In genomic region chr15:83215322-83216216, GRCm38 (mm10) we compare ENCODE assay signal across 8 mouse cellular contexts. TPM values are rescaled to one million over a fixed set of nuclear protein-coding genes. Genes with fewer than 3 reads are reported as not detected.
DNase-seq lines count a peak whose midpoint lies in the region; ATAC-seq and TF ChIP-seq lines count a peak whose summit lies in the region.

No protein-coding gene starts in this region.

- peaks cover 12% of the 10 kb centered on the region for H3K9me3 ChIP-seq in CH12.LX (replicated peaks; ENCODE audit: low read length)
- 0 out of 2 replicates have a peak, but pooled peaks cover 3% of the 10 kb centered on the region for H3K9me3 ChIP-seq in heart, embryonic 14.5 days (ENCODE audit: control insufficient read depth, low read length)
- no peaks in the 10 kb centered on the region for H3K9me3 ChIP-seq in limb, embryonic 15.5 days

- dilution Hi-C loops in CH12.LX (cut with MboI; ENCODE audit: extremely low pct_ligation_motif_present, extremely low pct_unique_long_range_greater_than_20kb, low sequenced_read_pairs) = no loop called here

- TF ChIP-seq POLR2A in CH12.LX (IDR thresholded peaks at IDR 0.05; ENCODE audit: low read depth, low read length) = no peak

- no peak for TF ChIP-seq RAD21 in CH12.LX (IDR thresholded peaks at IDR 0.05; ENCODE audit: low read depth, low read length)

- H3K4me2 ChIP-seq in CH12.LX (ENCODE audit: insufficient read depth, low read depth, poor library complexity, severe bottlenecking) = peak overlapping the region; percentile 43; the same call in 1 of the 2 replicates
- no peak overlapping the region for H3K4me2 ChIP-seq in heart, embryonic 14.5 days (ENCODE audit: low read length)
- H3K4me2 ChIP-seq in limb, embryonic 15.5 days = no peak overlapping the region

- whole genome bisulfite sequencing in heart, embryonic 14.5 days = 44% methylated on average over 5 of the region's 5 CpGs
- 19% methylated on average over 5 of the region's 5 CpGs for WGBS in limb, embryonic 15.5 days

- peak overlapping the region; percentile 40 for H3K9ac ChIP-seq in CH12.LX (ENCODE audit: insufficient read depth, low read depth)
- H3K9ac ChIP-seq in heart, embryonic 14.5 days (ENCODE audit: low read length) = no peak overlapping the region
- no peak overlapping the region for H3K9ac ChIP-seq in limb, embryonic 15.5 days

- TF ChIP-seq EP300 in CH12.LX (IDR thresholded peaks at IDR 0.05; ENCODE audit: low read length) = peak; percentile 66

- DNase-seq in 3134 (ENCODE audit: extremely low read depth, insufficient read length, low spot score) (peak; percentile 64), CH12.LX (ENCODE audit: extremely low read depth) (peak; percentile 65)
- DNase-seq in spleen, postnatal 10 days (ENCODE audit: low spot score in 2 of 2) = no peak
- DNase-seq in thymus, adult 18-20 months = no peak
- no peak for DNase-seq in cerebellum, adult 11 months
- DNase-seq in layer of hippocampus, adult 9-11 months = no peak

- H3K27me3 ChIP-seq in CH12.LX (replicated peaks) = no peaks in the 10 kb centered on the region
- peaks cover 3% of the 10 kb centered on the region; the same call in 1 of the 2 replicates for H3K27me3 ChIP-seq in heart, embryonic 14.5 days (ENCODE audit: control insufficient read depth, insufficient read depth, low read length)
- no peaks in the 10 kb centered on the region for H3K27me3 ChIP-seq in limb, embryonic 15.5 days

- peak overlapping the region; percentile 15; the same call in 1 of the 2 replicates for H3K27ac ChIP-seq in CH12.LX (ENCODE audit: insufficient read depth, low read depth)
- peak overlapping the region; percentile 45 to 49; a peak in 3 of 4 replicates for H3K27ac ChIP-seq in heart, embryonic 14.5 days (replicated peaks in 1 of 2; ENCODE audit: control insufficient read depth in 1 of 2, insufficient read depth in 1 of 2, low read depth in 2 of 2, low read length in 2 of 2)
- H3K27ac ChIP-seq in limb, embryonic 15.5 days = peak overlapping the region; percentile 93

- no peaks in the 10 kb centered on the region for H3K36me3 ChIP-seq in CH12.LX (replicated peaks in 1 of 2; ENCODE audit: control insufficient read depth in 1 of 2, insufficient read depth in 1 of 2, low read length in 1 of 2)
- H3K36me3 ChIP-seq in heart, embryonic 14.5 days (ENCODE audit: control insufficient read depth, insufficient read depth, low read length) = no peaks in the 10 kb centered on the region
- H3K36me3 ChIP-seq in limb, embryonic 15.5 days = no peaks in the 10 kb centered on the region

- H3K79me2 ChIP-seq in CH12.LX (replicated peaks; ENCODE audit: control insufficient read depth, extremely low read depth, insufficient read depth, poor library complexity, severe bottlenecking) = no peaks in the 10 kb centered on the region

- no peak overlapping the region for H3K4me3 ChIP-seq in CH12.LX (replicated peaks in 1 of 3; ENCODE audit: low read depth in 2 of 3, low read length in 2 of 3, poor library complexity in 1 of 3)
- no peak overlapping the region for H3K4me3 ChIP-seq in heart, embryonic 14.5 days (ENCODE audit: control insufficient read depth in 1 of 2, insufficient read depth in 1 of 2, low read depth in 1 of 2, low read length in 2 of 2)
- no peak overlapping the region for H3K4me3 ChIP-seq in limb, embryonic 15.5 days

- ATAC-seq in heart, embryonic 14.5 days (ENCODE audit: insufficient number of reproducible peaks, insufficient read depth, low FRiP score, low read depth) = no peak
- peak; percentile 86 for ATAC-seq in limb, embryonic 15.5 days (ENCODE audit: insufficient number of reproducible peaks, low FRiP score, low TSS enrichment, low read depth)

- TF ChIP-seq CTCF in CH12.LX (conservative IDR thresholded peaks at IDR 0.05 in 1 of 2, IDR thresholded peaks at IDR 0.05 in 1 of 2; ENCODE audit: low read depth in 2 of 2, low read length in 2 of 2) = no peak

- in situ Hi-C loops in CH12.LX (cut with MboI; ENCODE audit: low pct_ligation_motif_present, low pct_unique_long_range_greater_than_20kb, low sequenced_read_pairs) = loop anchor here (25.0 kb wide), 2 partner anchors 297 to 403 kb away; partner anchors contain the start of gene Ttll1

- H3K4me1 ChIP-seq in CH12.LX (ENCODE audit: control insufficient read depth in 1 of 2, insufficient read depth in 2 of 2) = peaks cover 18 to 43% of the 10 kb centered on the region in 2 experiments
- peaks cover 0 to 3% of the 10 kb centered on the region in 2 experiments; a peak in 1 of 4 replicates for H3K4me1 ChIP-seq in heart, embryonic 14.5 days (ENCODE audit: control insufficient read depth in 2 of 2, insufficient read depth in 2 of 2, low read length in 2 of 2)
- H3K4me1 ChIP-seq in limb, embryonic 15.5 days = peaks cover 15% of the 10 kb centered on the region

TF ChIP-seq in CH12.LX, 34 proteins besides CTCF, POLR2A, EP300 and RAD21:
- TF ChIP-seq E2F4 (IDR thresholded peaks at IDR 0.05; ENCODE audit: insufficient replicate concordance, low read depth, low read length) (no peak), JUND (conservative IDR thresholded peaks at IDR 0.05; ENCODE audit: low read depth, low read length) (peak; percentile 68), POLR2AphosphoS2 (IDR thresholded peaks at IDR 0.05; ENCODE audit: low read depth, low read length) (no peak), ZC3H11A (IDR thresholded peaks at IDR 0.05; ENCODE audit: low read depth, low read length) (no peak), PAX5 (IDR thresholded peaks at IDR 0.05; ENCODE audit: low read length) (no peak), SIN3A (IDR thresholded peaks at IDR 0.05; ENCODE audit: low read length) (no peak), MXI1 (IDR thresholded peaks at IDR 0.05; ENCODE audit: low read depth, low read length) (0 out of 2 replicates have a peak, but pooled peaks have one; percentile 31), ZMIZ1 (IDR thresholded peaks at IDR 0.05; ENCODE audit: low read depth, low read length) (no peak), CHD2 (IDR thresholded peaks at IDR 0.05; ENCODE audit: low read length) (peak; percentile 82), UBTF (IDR thresholded peaks at IDR 0.05; ENCODE audit: low read depth, low read length) (no peak), TCF12 (IDR thresholded peaks at IDR 0.05; ENCODE audit: low read depth, low read length) (no peak; the same call in 1 of the 2 replicates), CHD1 (IDR thresholded peaks at IDR 0.05; ENCODE audit: low read depth, low read length) (no peak), ZKSCAN1 (IDR thresholded peaks at IDR 0.05; ENCODE audit: borderline replicate concordance, low read depth, low read length) (no peak), ZNF384 (IDR thresholded peaks at IDR 0.05; ENCODE audit: low read depth, low read length) (peak; percentile 37; the same call in 1 of the 2 replicates), MAFK (IDR thresholded peaks at IDR 0.05; ENCODE audit: insufficient replicate concordance, low read length) (no peak), IRF4 (IDR thresholded peaks at IDR 0.05; ENCODE audit: low read depth, low read length) (0 out of 2 replicates have a peak, but pooled peaks have one; percentile 7), MAX (IDR thresholded peaks at IDR 0.05; ENCODE audit: low read length) (no peak), MYC (IDR thresholded peaks at IDR 0.05; ENCODE audit: low read depth, low read length) (peak; percentile 48; the same call in 1 of the 2 replicates), MEF2A (IDR thresholded peaks at IDR 0.05; ENCODE audit: borderline replicate concordance, low read depth, low read length) (peak; percentile 76), USF2 (conservative IDR thresholded peaks at IDR 0.05; ENCODE audit: low read depth, low read length) (no peak), RCOR1 (conservative IDR thresholded peaks at IDR 0.05; ENCODE audit: low read depth, low read length) (no peak), HCFC1 (IDR thresholded peaks at IDR 0.05; ENCODE audit: low read depth, low read length) (no peak), BHLHE40 (IDR thresholded peaks at IDR 0.05; ENCODE audit: low read depth, low read length) (no peak; the same call in 1 of the 2 replicates), MAZ (IDR thresholded peaks at IDR 0.05; ENCODE audit: low read depth, low read length) (no peak), ELF1 (IDR thresholded peaks at IDR 0.05; ENCODE audit: low read depth, low read length) (no peak), ETS1 (conservative IDR thresholded peaks at IDR 0.05; ENCODE audit: low read depth, low read length) (peak; percentile 51), JUN (IDR thresholded peaks at IDR 0.05; ENCODE audit: insufficient read depth, low read depth, low read length) (peak; percentile 60)
TF ChIP-seq in CH12.LX: peak in this region for 9.

RNA-seq across cellular contexts. Expression of gene A4galt, which starts 36.0 kb away (rescaled TPM):
- 23.6 and 29.8 TPM in 2 replicates for total RNA-seq in CH12.LX (2012; rRNA removed)
- 14.8 and 15.9 TPM in 2 replicates for total RNA-seq in CH12.LX (2014; rRNA removed)
- 11.2 and 11.4 TPM in 2 replicates for polyA plus RNA-seq in CH12.LX (2012; ENCODE audit: insufficient read length, low read depth)
- 0.43 and 0.88 TPM in 2 replicates for polyA plus RNA-seq in heart, embryonic 14.5 days (2014; fragmentation: Nextera tagmentation; extraction: Ambion mirVana)
- 5.7 and 8.3 TPM in 2 replicates for polyA plus RNA-seq in limb, embryonic 15.5 days (2015; fragmentation: Nextera tagmentation; extraction: Ambion mirVana)

RNA-seq across cellular contexts. Expression of gene Cyb5r3, which starts 43.2 kb away (rescaled TPM):
- total RNA-seq in CH12.LX (2012; rRNA removed) = 54.3 and 59.1 TPM in 2 replicates
- 30.1 and 35.7 TPM in 2 replicates for total RNA-seq in CH12.LX (2014; rRNA removed)
- 92.7 and 102 TPM in 2 replicates for polyA plus RNA-seq in CH12.LX (2012; ENCODE audit: insufficient read length, low read depth)
- 161 and 163 TPM in 2 replicates for polyA plus RNA-seq in heart, embryonic 14.5 days (2014; fragmentation: Nextera tagmentation; extraction: Ambion mirVana)
- 152 and 185 TPM in 2 replicates for polyA plus RNA-seq in limb, embryonic 15.5 days (2015; fragmentation: Nextera tagmentation; extraction: Ambion mirVana)

Comparison
In these comparisons a context has a peak if more than half of its experiments do, and no peak if none do; other contexts are left out.
1. DNase-seq: peak in 3134 (single experiment) and CH12.LX (single experiment); none in spleen, postnatal 10 days (0 of 2), thymus, adult 18-20 months (0 of 2), cerebellum, adult 11 months (single experiment) and layer of hippocampus, adult 9-11 months (single experiment).
2. H3K27ac ChIP-seq: peak in every context shown above with its lines; median percentile 93 in limb, embryonic 15.5 days; 47 in heart, embryonic 14.5 days; 15 in CH12.LX.